Mouse (Mus musculus): ENCODE results near the gene Tspan32.

DNA sequence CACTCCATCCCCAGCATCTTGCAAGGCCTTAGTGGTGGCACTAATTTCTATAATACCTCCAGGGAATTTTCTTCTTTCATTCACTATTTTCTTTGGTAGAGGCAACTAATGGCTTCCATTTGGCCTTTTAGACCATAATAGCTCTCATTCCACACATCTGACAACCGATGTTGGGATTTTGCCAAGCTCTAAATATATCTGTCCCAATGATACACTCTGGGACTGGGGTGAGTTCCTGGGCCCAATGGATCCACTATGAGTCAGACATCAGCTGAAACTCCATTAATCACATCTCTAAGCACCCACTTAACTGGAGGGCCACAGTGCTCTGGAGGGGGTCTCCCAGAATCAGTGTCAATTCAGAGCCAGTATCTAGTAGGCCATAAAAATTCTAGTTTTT is 27.0 kb downstream of the Tspan32 start:
- no peak for TF ChIP-seq CTCF (IDR thresholded peaks at IDR 0.05; ENCODE audit: borderline replicate concordance, insufficient read depth, low read depth, low read length)
- no peak for TF ChIP-seq POLR2A (IDR thresholded peaks at IDR 0.05; ENCODE audit: borderline replicate concordance, insufficient read depth, low read length)
